8 mouse cellular contexts compared by ENCODE assay signal in the genomic region with DNA sequence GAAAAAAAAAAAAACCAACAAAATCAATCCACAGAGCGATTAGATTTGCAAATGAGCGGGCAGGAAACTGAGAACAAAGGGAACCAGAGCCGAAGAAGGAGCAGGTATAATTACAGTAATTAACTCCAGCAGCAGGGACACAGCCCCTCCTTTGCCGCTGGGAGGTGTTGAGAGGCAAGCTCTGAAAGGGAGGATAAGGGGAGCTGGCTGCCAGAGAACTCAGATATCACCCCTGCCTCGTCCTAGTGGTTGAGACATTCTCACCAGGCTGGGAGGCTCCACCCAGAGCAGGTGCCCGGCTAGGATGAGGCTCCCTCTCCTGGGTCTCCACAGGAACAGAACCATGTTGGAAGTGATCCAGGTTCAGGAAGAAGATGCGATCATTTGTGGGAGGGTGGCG.
DNase-seq lines count a peak whose midpoint lies in the region; ATAC-seq lines count a peak whose summit lies in the region.

No protein-coding gene starts in this region.

- H3K9me3 ChIP-seq in limb, embryonic 11.5 days (ENCODE audit: control insufficient read depth, low read length): no peaks in the 10 kb centered on the region
- H3K9me3 ChIP-seq in limb, embryonic 10.5 days (replicated peaks): no peaks in the 10 kb centered on the region
- no peaks in the 10 kb centered on the region for H3K9me3 ChIP-seq in heart, embryonic 12.5 days (replicated peaks)

- intact Hi-C loops in left cerebral cortex, postnatal 14 days (cut with DNase I): no loop called here

- H3K27me3 ChIP-seq in limb, embryonic 11.5 days (ENCODE audit: control insufficient read depth, insufficient read depth, low read length): no peaks in the 10 kb centered on the region
- H3K27me3 ChIP-seq in limb, embryonic 10.5 days (ENCODE audit: low read depth, poor library complexity, severe bottlenecking): no peaks in the 10 kb centered on the region
- H3K27me3 ChIP-seq in heart, embryonic 12.5 days (replicated peaks): no peaks in the 10 kb centered on the region

- no peak overlapping the region for H3K4me2 ChIP-seq in limb, embryonic 11.5 days (ENCODE audit: low read depth, severe bottlenecking)
- no peak overlapping the region for H3K4me2 ChIP-seq in heart, embryonic 12.5 days

- H3K4me3 ChIP-seq in limb, embryonic 11.5 days (ENCODE audit: low read depth, low read length): no peak overlapping the region
- no peak overlapping the region for H3K4me3 ChIP-seq in limb, embryonic 10.5 days
- H3K4me3 ChIP-seq in heart, embryonic 12.5 days: no peak overlapping the region

- ATAC-seq in limb, embryonic 11.5 days (ENCODE audit: insufficient number of reproducible peaks, low FRiP score, low TSS enrichment, low read depth): no peak
- no peak for ATAC-seq in heart, embryonic 12.5 days (ENCODE audit: insufficient number of reproducible peaks, low FRiP score)

- DNase-seq in limb, embryonic 11.5 days (ENCODE audit: low spot score): peak; percentile 22
- no peak for DNase-seq in limb, embryonic 10.5 days (ENCODE audit: low spot score)
- DNase-seq in forelimb bud, embryonic 11.5 days (ENCODE audit: low read depth, low spot score): peak; percentile 1
- peak; percentile 38 to 71 for DNase-seq in left cerebral cortex, postnatal 14 days (ENCODE audit: low spot score in 2 of 2)
- peak; percentile 10 to 20 for DNase-seq in right cerebral cortex, postnatal 36 days (ENCODE audit: low spot score in 2 of 2)
- DNase-seq in ovary, postnatal 14 days (ENCODE audit: low spot score): no peak
- no peak for DNase-seq in liver

- H3K9ac ChIP-seq in limb, embryonic 11.5 days (ENCODE audit: low read length): no peak overlapping the region
- no peak overlapping the region for H3K9ac ChIP-seq in heart, embryonic 12.5 days

- no peaks in the 10 kb centered on the region for H3K4me1 ChIP-seq in limb, embryonic 11.5 days (ENCODE audit: control insufficient read depth, insufficient read depth, low read length)
- 0 out of 2 replicates have a peak, but pooled peaks cover 3% of the 10 kb centered on the region for H3K4me1 ChIP-seq in limb, embryonic 10.5 days
- H3K4me1 ChIP-seq in heart, embryonic 12.5 days (replicated peaks): no peaks in the 10 kb centered on the region

- H3K27ac ChIP-seq in limb, embryonic 11.5 days (replicated peaks; ENCODE audit: low read depth, low read length): no peak overlapping the region
- no peak overlapping the region for H3K27ac ChIP-seq in limb, embryonic 10.5 days
- H3K27ac ChIP-seq in heart, embryonic 12.5 days (ENCODE audit: poor library complexity, severe bottlenecking): no peak overlapping the region

- WGBS in limb, embryonic 11.5 days: 20% methylated on average over 8 of the region's 8 CpGs
- WGBS in limb, embryonic 10.5 days: 16% methylated on average over 8 of the region's 8 CpGs
- WGBS in heart, embryonic 12.5 days: 15% methylated on average over 8 of the region's 8 CpGs

- no peaks in the 10 kb centered on the region for H3K36me3 ChIP-seq in limb, embryonic 11.5 days (ENCODE audit: control insufficient read depth, insufficient read depth, low read length)
- H3K36me3 ChIP-seq in limb, embryonic 10.5 days: no peaks in the 10 kb centered on the region
- no peaks in the 10 kb centered on the region for H3K36me3 ChIP-seq in heart, embryonic 12.5 days

Comparison
In these comparisons a context has a peak if more than half of its experiments do, and no peak if none do; other contexts are left out.
1. DNase-seq: peak in limb, embryonic 11.5 days (single experiment), forelimb bud, embryonic 11.5 days (single experiment), left cerebral cortex, postnatal 14 days (2 of 2) and right cerebral cortex, postnatal 36 days (2 of 2); none in limb, embryonic 10.5 days (single experiment), ovary, postnatal 14 days (single experiment) and liver (single experiment).